ENCODE assay signal across 7 mouse cellular contexts in genomic region chr5:123507936-123508723, GRCm38 (mm10). TPM values are rescaled to one million over a fixed set of nuclear protein-coding genes. Genes with fewer than 3 reads are reported as not detected.
DNase-seq lines count a peak whose midpoint lies in the region; ATAC-seq lines count a peak whose summit lies in the region.

No protein-coding gene starts in this region.

- H3K4me3 ChIP-seq in intestine, embryonic 15.5 days (replicated peaks) = peak overlapping the region; percentile 62
- peak overlapping the region; percentile 65 for H3K4me3 ChIP-seq in limb, embryonic 10.5 days
- peak overlapping the region; percentile 60 for H3K4me3 ChIP-seq in midbrain, embryonic 13.5 days (replicated peaks)

- peak overlapping the region; percentile 41 for H3K9ac ChIP-seq in intestine, embryonic 15.5 days
- H3K9ac ChIP-seq in midbrain, embryonic 13.5 days (replicated peaks) = peak overlapping the region; percentile 69

- H3K27me3 ChIP-seq in intestine, embryonic 15.5 days (replicated peaks) = peaks cover 13% of the 10 kb centered on the region; the same call in 1 of the 2 replicates
- peaks cover 51% of the 10 kb centered on the region for H3K27me3 ChIP-seq in limb, embryonic 10.5 days (ENCODE audit: low read depth, poor library complexity, severe bottlenecking)
- H3K27me3 ChIP-seq in midbrain, embryonic 13.5 days = peaks cover 13% of the 10 kb centered on the region

- peaks cover 8% of the 10 kb centered on the region for H3K4me1 ChIP-seq in intestine, embryonic 15.5 days (replicated peaks)
- H3K4me1 ChIP-seq in limb, embryonic 10.5 days = peaks cover 19% of the 10 kb centered on the region
- peaks cover 18% of the 10 kb centered on the region for H3K4me1 ChIP-seq in midbrain, embryonic 13.5 days (replicated peaks)

- peak overlapping the region; percentile 93 for H3K4me2 ChIP-seq in intestine, embryonic 15.5 days (replicated peaks)
- H3K4me2 ChIP-seq in midbrain, embryonic 13.5 days (replicated peaks) = peak overlapping the region; percentile 79

- DNase-seq in adrenal gland, postnatal 10 days = peak; percentile 92
- peak; percentile 96 for DNase-seq in embryo, embryonic 11 days
- DNase-seq in gastrocnemius, postnatal 25 days = peak; percentile 71
- DNase-seq in limb, embryonic 10.5 days (ENCODE audit: low spot score) = peak; percentile 91
- peak; percentile 56 to 71 for DNase-seq in spleen, adult 18-20 months

- H3K36me3 ChIP-seq in intestine, embryonic 15.5 days = no peaks in the 10 kb centered on the region
- H3K36me3 ChIP-seq in limb, embryonic 10.5 days = peaks cover 25% of the 10 kb centered on the region
- H3K36me3 ChIP-seq in midbrain, embryonic 13.5 days = peaks cover 23% of the 10 kb centered on the region

- WGBS in intestine, embryonic 15.5 days = 1% methylated on average over 58 of the region's 59 CpGs
- WGBS in limb, embryonic 10.5 days = 2% methylated on average over 59 of the region's 59 CpGs
- WGBS in midbrain, embryonic 13.5 days = under 1% methylated on average over 57 of the region's 59 CpGs

- H3K27ac ChIP-seq in intestine, embryonic 15.5 days = no peak overlapping the region
- peak overlapping the region; percentile 73 for H3K27ac ChIP-seq in limb, embryonic 10.5 days
- no peak overlapping the region for H3K27ac ChIP-seq in midbrain, embryonic 13.5 days

- no peaks in the 10 kb centered on the region for H3K9me3 ChIP-seq in intestine, embryonic 15.5 days
- no peaks in the 10 kb centered on the region for H3K9me3 ChIP-seq in limb, embryonic 10.5 days (replicated peaks)
- H3K9me3 ChIP-seq in midbrain, embryonic 13.5 days = no peaks in the 10 kb centered on the region

- peak; percentile 96 for ATAC-seq in intestine, embryonic 15.5 days
- ATAC-seq in midbrain, embryonic 13.5 days = peak; percentile 90

RNA-seq across cellular contexts. Expression of gene B3gnt4, which starts 2.1 kb away (rescaled TPM):
- total RNA-seq in adrenal gland, postnatal 10 days (2021) = under 1 TPM; 0.27 to 0.30 TPM
- not detected for total RNA-seq in gastrocnemius, postnatal 25 days (2021)
- polyA plus RNA-seq in intestine, embryonic 15.5 days (2015; fragmentation: Nextera tagmentation; extraction: Ambion mirVana) = 0.38 and 0.40 TPM in 2 replicates
- polyA plus RNA-seq in limb, embryonic 10.5 days (2016; fragmentation: Nextera tagmentation; extraction: Ambion mirVana) = 1.1 and 1.3 TPM in 2 replicates
- 1.5 TPM in 2 replicates for polyA plus RNA-seq in midbrain, embryonic 13.5 days (2015; fragmentation: Nextera tagmentation; extraction: Ambion mirVana)

RNA-seq across cellular contexts. Expression of gene Diablo, which starts 15.8 kb away (rescaled TPM):
- total RNA-seq in adrenal gland, postnatal 10 days (2021) = 10 to 100 TPM; 66.7 to 85.1 TPM
- 10 to 100 TPM; 40.6 to 43.9 TPM for total RNA-seq in gastrocnemius, postnatal 25 days (2021)
- 98.0 and 99.7 TPM in 2 replicates for polyA plus RNA-seq in intestine, embryonic 15.5 days (2015; fragmentation: Nextera tagmentation; extraction: Ambion mirVana)
- polyA plus RNA-seq in limb, embryonic 10.5 days (2016; fragmentation: Nextera tagmentation; extraction: Ambion mirVana) = 120 and 122 TPM in 2 replicates
- polyA plus RNA-seq in midbrain, embryonic 13.5 days (2015; fragmentation: Nextera tagmentation; extraction: Ambion mirVana) = 131 and 135 TPM in 2 replicates

RNA-seq across cellular contexts. Expression of gene Gm49027, which starts 17.2 kb away (rescaled TPM):
- 10 to 100 TPM in 1 of 2 experiments, 1 to 10 TPM in 1; 8.9 to 19.0 TPM for total RNA-seq in adrenal gland, postnatal 10 days (2021)
- total RNA-seq in gastrocnemius, postnatal 25 days (2021) = under 1 TPM in 1 of 2 experiments, not detected in 1; 0.83 TPM
- 10.6 and 11.2 TPM in 2 replicates for polyA plus RNA-seq in intestine, embryonic 15.5 days (2015; fragmentation: Nextera tagmentation; extraction: Ambion mirVana)
- not detected in 2 replicates for polyA plus RNA-seq in limb, embryonic 10.5 days (2016; fragmentation: Nextera tagmentation; extraction: Ambion mirVana)
- polyA plus RNA-seq in midbrain, embryonic 13.5 days (2015; fragmentation: Nextera tagmentation; extraction: Ambion mirVana) = 1.1 and 1.5 TPM in 2 replicates

RNA-seq across cellular contexts. Expression of gene Il31, which starts 18.8 kb away (rescaled TPM):
- total RNA-seq in adrenal gland, postnatal 10 days (2021) = not detected
- total RNA-seq in gastrocnemius, postnatal 25 days (2021) = not detected
- not detected in 2 replicates for polyA plus RNA-seq in intestine, embryonic 15.5 days (2015; fragmentation: Nextera tagmentation; extraction: Ambion mirVana)
- not detected in 2 replicates for polyA plus RNA-seq in limb, embryonic 10.5 days (2016; fragmentation: Nextera tagmentation; extraction: Ambion mirVana)
- polyA plus RNA-seq in midbrain, embryonic 13.5 days (2015; fragmentation: Nextera tagmentation; extraction: Ambion mirVana) = not detected in 2 replicates

RNA-seq across cellular contexts. Expression of gene Lrrc43, which starts 19.0 kb away (rescaled TPM):
- total RNA-seq in adrenal gland, postnatal 10 days (2021) = not detected
- total RNA-seq in gastrocnemius, postnatal 25 days (2021) = not detected
- not detected in 2 replicates for polyA plus RNA-seq in intestine, embryonic 15.5 days (2015; fragmentation: Nextera tagmentation; extraction: Ambion mirVana)
- polyA plus RNA-seq in limb, embryonic 10.5 days (2016; fragmentation: Nextera tagmentation; extraction: Ambion mirVana) = 0.08 TPM in 1 of 2 replicates, not detected in the other
- polyA plus RNA-seq in midbrain, embryonic 13.5 days (2015; fragmentation: Nextera tagmentation; extraction: Ambion mirVana) = 0.15 and 0.28 TPM in 2 replicates
